Mouse (Mus musculus): Measurements from ENCODE around the gene Fbxo48.

GRCm38 (mm10) chr11:16915850-16916249 lies 35.3 kb upstream of the Fbxo48 start:
- no peak for TF ChIP-seq CTCF (IDR thresholded peaks at IDR 0.05; ENCODE audit: low read depth)
- TF ChIP-seq EP300 (IDR thresholded peaks at IDR 0.05; ENCODE audit: low read depth): no peak
